Mouse (Mus musculus) layer of hippocampus, postnatal 14 days (tissue): Measurements from ENCODE around the gene Mllt3. TPM values are rescaled to one million over a fixed set of nuclear protein-coding genes. Genes with fewer than 3 reads are reported as not detected.

Experiments used
- DNase-seq, 2 experiments: peaks; one replicate each; pipeline ENCODE4 v3.0.0; 2021 to 2022; ENCODE audit warnings: low spot score in 2 of 2, mixed read lengths in 1 of 2
- total RNA-seq, 2 experiments: library from RNA; stranded (reverse); gene quantifications; 2 replicates each; pipeline ENCODE4 v1.2.3; 2021

The Mllt3 gene
- total RNA-seq, 2 experiments from 2014 or later, result 46.8 to 47.3 TPM

DNA sequence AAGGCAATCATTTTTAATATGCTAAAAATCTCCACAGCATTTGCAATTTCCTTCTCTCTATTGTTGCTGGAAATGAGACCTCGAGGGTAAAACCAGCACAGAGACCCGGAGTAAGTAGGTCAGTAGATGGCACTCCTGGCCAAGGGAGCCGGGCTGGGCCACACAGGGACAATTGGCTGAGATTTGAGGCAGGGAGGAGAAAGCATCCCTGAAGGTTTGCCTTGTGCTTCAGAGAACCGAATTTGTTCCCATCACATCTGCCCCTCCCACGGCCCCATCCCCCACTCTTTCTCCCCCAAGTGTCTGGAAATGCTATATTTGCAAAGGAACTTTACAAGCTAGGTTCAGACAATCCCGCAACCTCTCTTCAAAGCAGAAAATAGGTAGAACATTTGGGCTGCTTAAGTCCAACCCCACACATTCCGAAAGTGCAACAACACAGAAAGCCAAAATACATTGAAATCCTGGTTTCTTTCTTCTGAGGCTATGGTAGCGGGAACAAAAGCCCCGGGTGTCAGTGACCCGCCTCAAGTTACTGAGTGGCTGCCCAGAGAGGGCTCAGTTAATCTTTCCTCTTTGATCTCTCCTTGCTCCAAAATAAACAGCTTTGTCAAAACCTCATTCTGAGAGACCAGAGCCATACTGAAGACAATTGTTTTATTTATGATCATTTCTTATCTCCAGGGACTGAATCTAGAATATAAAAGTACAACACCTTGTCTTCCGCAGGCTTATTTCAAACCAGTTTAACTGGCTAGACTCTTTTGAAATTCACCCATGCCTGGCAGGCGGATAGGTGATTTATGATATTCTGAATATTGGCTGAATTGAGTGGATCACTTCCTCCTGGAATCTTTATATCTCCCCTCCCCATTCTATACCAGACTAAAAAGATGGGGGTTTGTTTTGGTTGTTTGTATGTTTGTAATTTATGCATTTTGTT, 247.8 kb downstream of the Mllt3 start:
- DNase-seq, result peak; percentile 32 to 64

GRCm38 (mm10) chr4:87783809-87784208, 249.4 kb downstream of the Mllt3 start:
- DNase-seq, result no peak

DNA sequence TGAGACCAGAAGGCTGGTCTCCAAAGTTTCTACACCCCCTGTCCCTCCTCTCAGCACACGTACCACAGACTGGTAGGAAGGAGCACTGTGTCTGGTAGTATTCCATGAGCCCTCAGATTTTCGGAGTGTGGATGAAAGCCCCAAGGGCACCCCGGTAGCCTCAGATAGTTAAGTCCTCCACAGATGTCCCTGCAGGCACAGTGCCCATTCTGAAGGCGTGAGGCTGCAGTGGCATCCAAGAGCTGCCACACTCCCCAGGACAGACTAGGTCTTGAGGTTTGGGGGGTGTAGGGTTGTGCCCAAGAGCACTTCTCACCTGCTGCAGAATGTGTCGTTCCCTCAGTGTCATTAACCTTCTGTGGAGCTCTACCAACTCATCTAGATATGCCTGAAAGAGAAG, 251.2 kb downstream of the Mllt3 start:
- no peak for DNase-seq

GRCm38 (mm10) chr4:87775721-87776120, 257.4 kb downstream of the Mllt3 start:
- DNase-seq, result no peak

- no peak for DNase-seq
Measured at GRCm38 (mm10) chr4:87774515-87774914, 258.6 kb downstream of the Mllt3 start.

DNA sequence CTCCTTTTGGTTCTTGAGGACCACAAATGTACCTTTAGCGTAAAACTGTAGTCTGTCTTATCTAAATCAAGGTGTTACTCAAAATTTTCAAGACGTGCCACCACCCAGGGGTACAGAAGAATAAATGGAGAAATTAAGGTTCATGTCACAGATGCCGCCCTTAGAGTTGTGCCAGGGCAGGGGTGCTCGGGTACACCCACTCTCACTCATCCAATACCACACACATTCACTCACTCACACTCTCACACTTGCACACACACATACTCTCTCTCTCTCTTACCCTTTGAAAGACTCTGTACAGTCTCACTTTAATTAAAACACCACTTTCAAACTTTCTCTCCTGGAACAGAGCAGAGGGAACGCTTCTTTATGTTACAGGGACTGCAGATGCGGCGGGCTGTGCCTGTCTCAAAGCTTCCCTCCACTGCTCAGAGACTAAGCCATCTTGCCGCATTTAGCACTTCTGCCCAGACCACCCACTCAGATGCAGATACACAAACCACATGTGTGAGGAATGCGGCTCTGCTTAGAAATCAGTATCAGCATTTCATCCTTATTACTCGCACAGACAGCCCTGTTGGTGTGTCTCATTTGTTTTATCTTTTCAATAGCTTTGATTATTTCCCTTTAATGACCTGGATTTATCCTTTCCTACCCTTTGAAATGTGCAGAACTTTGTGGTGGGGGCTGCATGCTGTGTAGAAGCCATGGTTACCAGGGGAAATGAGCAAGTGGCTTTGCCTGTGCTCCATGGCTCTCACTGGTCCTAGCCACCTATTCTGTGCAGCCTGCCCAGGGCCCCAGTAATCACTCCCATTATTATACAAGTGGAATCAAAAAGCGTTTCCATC, 265.2 kb downstream of the Mllt3 start:
- no peak for DNase-seq

GRCm38 (mm10) chr4:87765729-87766128, 267.4 kb downstream of the Mllt3 start:
- no peak for DNase-seq

DNA sequence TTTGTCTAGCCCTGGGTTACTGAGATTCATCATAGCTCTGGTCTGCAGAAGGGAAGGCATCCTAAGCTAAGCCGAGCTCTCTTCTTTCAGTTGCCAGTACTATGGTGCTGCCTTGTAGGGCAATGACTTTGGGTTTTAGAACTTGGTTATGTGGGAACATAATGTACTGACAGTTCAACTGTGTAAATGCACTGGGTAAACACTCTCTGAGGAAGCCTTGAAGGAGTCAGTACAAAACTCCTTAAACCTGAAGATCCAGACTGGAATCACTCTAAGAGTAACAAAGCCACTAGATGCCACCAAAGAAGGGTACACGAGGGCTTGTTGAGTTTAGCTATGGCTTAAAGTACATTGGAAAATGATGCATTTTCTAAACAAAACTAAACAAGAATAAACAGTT, 272.1 kb downstream of the Mllt3 start:
- DNase-seq, result no peak

DNA sequence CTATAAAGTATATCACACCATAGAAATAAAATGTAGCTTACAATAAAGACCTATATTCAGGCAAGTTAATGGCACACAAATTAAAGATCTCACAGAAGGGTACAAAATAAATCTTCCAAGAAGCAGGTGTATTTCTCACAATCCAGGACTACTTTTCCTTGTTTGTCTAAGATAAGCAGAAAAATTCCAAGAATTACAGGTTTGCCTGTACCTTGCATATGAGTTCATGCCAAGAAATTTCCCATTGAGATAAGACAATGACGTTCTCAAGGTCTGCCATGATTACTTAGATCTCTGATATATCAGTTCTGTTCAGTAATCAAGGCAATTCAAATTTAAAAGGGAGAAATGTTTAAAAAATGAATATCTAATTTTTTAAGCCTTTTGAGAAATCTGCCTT, 272.9 kb downstream of the Mllt3 start:
- no peak for DNase-seq

DNA sequence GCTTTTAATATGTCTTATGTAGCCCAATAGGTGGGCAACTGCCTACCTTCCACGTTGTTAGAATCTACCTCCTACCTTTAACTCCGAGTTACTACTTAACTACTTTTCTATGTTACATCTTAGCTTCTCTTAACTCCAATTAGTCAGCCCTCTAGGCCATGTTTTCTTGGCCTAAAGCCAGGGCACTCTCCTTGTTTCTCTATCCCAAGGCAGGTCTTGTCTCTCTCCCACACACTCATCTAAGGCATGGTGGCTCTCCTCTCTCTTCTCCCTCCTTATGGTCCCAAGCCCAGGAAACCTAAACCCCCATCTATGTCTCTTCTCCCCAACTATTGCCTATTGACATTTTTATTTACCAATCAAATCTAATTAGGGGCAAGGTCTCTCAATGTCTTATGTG, 273.5 kb downstream of the Mllt3 start:
- no peak for DNase-seq

DNA sequence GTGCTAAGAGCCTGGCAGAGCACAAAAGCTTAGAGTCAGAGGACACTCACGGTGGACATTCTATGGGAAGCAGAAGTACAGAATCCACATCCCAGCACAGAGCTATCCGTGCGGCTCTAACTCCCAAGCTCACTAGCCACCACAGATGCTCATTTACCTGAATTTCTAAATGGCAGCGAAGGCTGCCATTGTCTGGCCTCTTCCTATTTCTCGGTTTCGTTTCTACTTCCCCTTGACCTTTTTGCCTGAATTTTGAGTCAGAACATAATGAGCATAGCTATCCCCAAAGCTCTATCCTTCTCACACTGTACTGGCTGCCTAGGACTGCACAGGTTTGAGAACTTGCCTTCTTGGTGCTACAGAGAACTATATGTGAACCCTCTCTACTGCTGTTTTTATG, 274.1 kb downstream of the Mllt3 start:
- DNase-seq, result no peak

DNA sequence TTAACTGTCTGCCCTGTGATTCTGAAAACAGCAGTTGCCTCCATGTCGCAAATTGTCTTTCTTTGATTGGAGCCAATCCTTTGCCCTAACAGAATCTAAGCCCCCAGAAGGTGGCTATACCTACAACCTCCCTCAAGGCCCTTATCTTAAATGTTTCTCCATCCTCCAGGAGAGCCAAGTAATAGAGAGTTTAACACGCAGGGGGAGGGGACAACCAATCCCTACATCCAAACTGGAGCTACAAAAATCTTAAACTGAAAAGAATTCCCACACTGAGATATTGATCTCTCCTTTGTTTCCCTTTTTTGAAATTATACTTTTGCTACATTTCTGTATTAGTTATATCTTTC, 281.7 kb downstream of the Mllt3 start:
- DNase-seq, result no peak

DNA sequence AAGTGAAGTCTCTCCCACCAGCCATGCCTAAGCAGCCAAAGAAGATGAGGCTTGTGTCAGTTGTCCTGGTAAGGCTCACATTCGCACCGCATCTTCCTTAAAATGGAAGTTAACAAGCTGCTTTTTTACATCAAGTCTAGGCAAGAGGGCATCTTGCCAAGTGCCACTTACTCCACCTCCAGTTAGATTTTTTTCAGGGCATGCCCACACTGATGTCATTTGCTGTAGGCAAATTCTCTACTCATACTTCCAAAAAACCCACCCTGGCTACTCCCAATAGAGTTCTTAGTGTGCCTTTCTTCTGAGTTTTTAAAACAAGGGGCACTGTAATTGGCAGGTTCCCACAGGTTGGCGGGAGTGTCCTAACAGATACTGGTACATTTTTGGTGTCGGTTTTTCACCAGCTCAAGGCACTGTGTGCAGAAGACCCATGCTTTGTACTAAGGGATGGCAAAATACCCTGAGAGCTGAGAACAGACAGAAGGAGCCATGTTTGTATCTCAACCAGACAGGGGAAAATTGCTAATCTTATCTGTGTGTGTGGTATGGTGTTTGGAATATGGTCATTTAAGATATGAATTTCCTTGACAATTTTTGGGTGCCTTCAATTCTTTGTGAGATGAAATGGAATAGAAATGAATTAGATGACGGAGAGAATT, 282.2 kb downstream of the Mllt3 start:
- DNase-seq, result no peak

DNA sequence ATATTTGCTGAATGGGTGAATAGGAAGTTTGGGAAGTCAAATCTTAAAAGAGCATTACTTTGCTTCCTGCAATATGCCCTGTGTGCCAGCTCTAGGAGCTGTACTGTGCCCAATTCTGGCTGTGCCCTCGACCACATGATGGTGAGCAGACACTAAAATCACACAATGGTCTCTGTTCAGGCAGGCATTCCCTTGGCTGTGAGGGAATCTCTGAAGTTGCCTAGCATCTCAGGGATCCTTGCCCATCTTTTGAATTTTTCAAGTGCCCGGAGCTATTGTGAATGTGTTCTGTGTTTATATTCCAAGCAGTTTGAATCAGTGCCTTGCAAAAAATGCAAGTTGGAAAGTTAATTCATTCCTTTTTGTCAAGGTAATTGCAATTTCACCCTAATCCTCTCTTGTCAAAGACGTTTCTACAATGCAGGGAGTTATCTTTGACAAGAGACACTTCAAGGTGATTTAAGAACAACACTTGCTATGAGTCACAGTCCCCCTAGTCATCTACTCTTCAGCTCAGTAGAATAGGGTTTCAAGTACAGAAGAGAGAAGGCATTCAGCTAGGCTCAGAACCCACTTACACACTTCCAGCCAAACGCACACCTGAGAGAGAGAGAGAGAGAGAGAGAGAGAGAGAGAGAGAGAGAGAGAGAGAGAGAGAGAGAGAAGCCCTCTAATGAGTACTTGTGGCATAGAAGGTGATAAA, 283.5 kb downstream of the Mllt3 start:
- DNase-seq, result no peak

- DNase-seq, result no peak
Measured at GRCm38 (mm10) chr4:87745016-87745645, 288.0 kb downstream of the Mllt3 start.

- DNase-seq, result no peak
Measured at GRCm38 (mm10) chr4:87739524-87740128, 293.5 kb downstream of the Mllt3 start.

GRCm38 (mm10) chr4:87739104-87739503, 294.1 kb downstream of the Mllt3 start:
- no peak for DNase-seq

DNA sequence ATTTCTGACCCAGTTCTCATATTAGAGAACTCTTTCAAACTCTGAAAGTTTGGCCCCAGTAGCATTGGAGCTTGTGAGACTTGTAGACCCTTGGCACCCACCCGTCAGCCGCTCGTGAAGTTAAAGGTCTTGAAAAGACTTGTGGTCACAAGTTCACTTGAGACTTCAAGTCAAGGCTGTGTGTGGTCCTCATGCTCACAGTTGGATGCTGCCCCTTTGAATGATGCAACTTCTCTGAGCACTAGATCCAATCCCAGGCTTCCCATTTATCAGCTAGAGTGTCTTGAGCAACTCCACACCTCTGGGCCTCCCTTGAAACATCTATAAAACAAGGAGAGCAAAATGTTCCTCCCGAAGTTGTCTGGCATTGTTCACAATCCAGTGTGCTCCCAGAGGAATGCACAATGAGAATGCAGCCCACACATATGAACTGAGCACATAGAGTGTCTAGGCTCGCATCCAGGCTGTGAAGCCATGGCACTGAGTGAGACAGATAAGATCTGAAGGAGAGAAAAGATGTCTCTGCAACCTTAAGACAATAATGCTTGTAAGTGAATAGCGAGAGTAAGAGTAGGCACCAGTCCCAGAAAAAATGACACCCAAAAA, 295.9 kb downstream of the Mllt3 start:
- no peak for DNase-seq

GRCm38 (mm10) chr4:87736779-87737178, 296.4 kb downstream of the Mllt3 start:
- no peak for DNase-seq
